Mouse (Mus musculus): ENCODE data around the gene Wnt10a. TPM values are rescaled to one million over a fixed set of nuclear protein-coding genes. Genes with fewer than 3 reads are reported as not detected.

The Wnt10a gene
- not detected in 2 replicates for polyA plus RNA-seq (2012; ENCODE audit: insufficient read depth, insufficient read length, low replicate concordance, missing spikeins)

DNA sequence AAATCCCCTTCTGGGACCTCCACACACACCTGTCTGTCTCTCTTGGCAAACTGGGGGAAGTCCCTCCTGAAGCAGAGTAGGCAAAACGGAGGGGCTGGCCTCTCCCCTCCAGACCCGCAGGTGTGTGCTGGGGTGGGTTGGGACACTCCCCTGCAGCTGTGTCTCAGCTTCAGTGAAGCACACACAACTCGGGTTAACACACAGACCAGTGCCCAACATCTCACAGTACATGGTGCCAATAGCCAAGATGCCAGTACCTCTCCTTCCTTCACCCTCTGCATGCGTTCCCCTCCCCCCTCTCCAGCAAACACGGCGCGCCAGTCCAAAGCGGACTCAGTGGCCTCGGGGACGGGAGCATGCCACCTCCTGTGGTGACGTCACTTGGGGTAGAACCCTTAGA lies at the start of gene Wnt10a:
TSS of gene Wnt10a (plus strand) at position 268 of the 400 bp plus-strand sequence.
- H3K27ac ChIP-seq (ENCODE audit: insufficient read depth, low read depth, low read length), result no peak within 1 kb of the TSS
- peaks cover 36% of the 10 kb centered on the region for H3K4me1 ChIP-seq (ENCODE audit: control insufficient read depth, insufficient read depth, low read length)
- TF ChIP-seq CTCF (IDR thresholded peaks at IDR 0.05; ENCODE audit: insufficient read depth, low read depth, low read length) (no peak), POLR2A (IDR thresholded peaks at IDR 0.05; ENCODE audit: insufficient read depth, low read depth, low read length) (no peak)
- H3K4me3 ChIP-seq (ENCODE audit: insufficient read depth, low read depth, low read length), result peak within 1 kb of the TSS; percentile 39
- WGBS, result 6% methylated on average over 11 of the region's 11 CpGs

DNA sequence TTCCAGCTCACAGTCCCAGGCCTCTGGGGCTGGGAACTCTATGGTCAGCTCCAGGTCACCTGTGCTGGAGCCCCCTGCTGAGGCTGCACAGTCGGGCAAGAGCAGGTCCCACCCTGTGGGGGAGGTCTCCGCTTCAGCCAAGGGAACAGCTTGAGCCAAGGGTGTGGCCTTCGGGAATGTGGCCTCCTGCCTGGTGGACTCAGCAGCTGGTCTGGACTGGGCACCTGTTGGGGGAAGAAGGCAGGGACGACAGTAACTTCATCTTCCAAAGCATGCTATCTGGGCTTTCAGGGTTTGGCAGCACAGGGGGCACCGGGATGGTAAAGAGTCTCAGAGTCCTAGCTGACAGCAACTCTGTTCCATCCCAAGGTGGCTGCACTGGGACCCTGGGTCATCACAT lies 44.0 kb upstream of the Wnt10a start:
- H3K4me3 ChIP-seq (ENCODE audit: insufficient read depth, low read depth, low read length), result no peak overlapping the region
- H3K4me1 ChIP-seq (ENCODE audit: control insufficient read depth, insufficient read depth, low read length), result peaks cover 9% of the 10 kb centered on the region
- no peak for TF ChIP-seq POLR2A (IDR thresholded peaks at IDR 0.05; ENCODE audit: insufficient read depth, low read depth, low read length)
- no peak overlapping the region for H3K27ac ChIP-seq (ENCODE audit: insufficient read depth, low read depth, low read length)
- WGBS, result 84% methylated on average over 5 of the region's 5 CpGs

DNA sequence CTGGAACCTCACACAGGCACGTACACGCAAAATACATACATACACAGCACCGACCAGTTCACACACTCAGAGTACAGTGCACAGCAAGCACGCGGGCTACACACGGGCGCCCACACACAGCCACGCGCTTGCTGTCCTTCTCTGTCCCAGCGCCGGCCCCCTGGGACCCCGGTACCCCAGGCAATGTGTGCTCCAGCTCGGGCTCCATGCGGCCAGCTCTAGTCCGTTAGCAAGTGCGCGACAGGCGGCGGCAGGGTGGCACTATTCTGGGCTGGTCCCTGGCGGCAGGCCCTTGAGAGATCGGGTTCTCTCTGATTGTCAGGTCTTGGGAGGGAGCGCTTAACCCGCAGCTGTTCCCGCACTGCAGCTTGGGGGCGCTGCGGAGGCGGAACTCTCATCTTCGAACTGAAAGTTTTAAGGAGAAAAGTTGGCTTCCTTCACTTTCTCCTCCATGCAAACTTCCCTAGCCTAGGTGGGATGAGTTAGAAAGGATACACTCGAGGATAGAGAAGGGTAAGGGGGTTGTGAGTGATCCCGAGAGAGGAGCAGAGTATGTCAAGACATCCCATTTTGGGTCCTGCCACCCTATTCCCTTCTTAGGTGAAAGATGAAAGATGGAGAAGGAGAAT lies 42.6 kb upstream of the Wnt10a start, which contains the start of gene Prkag3:
TSS of gene Prkag3 (minus strand) at position 579 of the 629 bp plus-strand sequence.
- Histone ChIP-seq H3K4me1 (ENCODE audit: control insufficient read depth, insufficient read depth, low read length) (peaks cover 9% of the 10 kb centered on the region), H3K4me3 (ENCODE audit: insufficient read depth, low read depth, low read length) (peak within 1 kb of the TSS; percentile 24), H3K27ac (ENCODE audit: insufficient read depth, low read depth, low read length) (no peak within 1 kb of the TSS)
- WGBS, result 9% methylated on average over 30 of the region's 30 CpGs
- no peak for TF ChIP-seq POLR2A (IDR thresholded peaks at IDR 0.05; ENCODE audit: insufficient read depth, low read depth, low read length)
- TF ChIP-seq CTCF (IDR thresholded peaks at IDR 0.05; ENCODE audit: insufficient read depth, low read depth, low read length), result peak; percentile 51

DNA sequence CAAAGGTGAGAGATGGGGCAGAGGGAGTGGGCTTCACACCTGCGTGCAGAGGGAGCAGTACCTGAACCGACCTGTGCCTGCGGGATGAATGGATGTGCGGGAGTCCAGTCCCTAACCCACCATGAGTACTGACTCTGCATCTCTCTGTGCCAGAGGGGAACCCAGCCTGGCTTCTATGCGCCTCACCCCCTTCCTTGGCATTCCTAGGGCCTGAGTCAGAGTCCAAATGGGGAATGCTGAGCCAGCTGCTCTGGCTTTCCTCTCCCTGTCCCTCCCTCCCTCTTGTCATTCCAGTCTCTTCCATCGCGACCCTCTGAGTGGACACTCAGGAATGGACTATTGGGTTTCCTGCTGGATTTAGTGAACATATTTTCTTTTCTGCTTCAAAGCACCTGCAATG lies 42.0 kb upstream of the Wnt10a start:
- WGBS, result 45% methylated on average over 7 of the region's 7 CpGs
- H3K27ac ChIP-seq (ENCODE audit: insufficient read depth, low read depth, low read length), result no peak overlapping the region
- peaks cover 9% of the 10 kb centered on the region for H3K4me1 ChIP-seq (ENCODE audit: control insufficient read depth, insufficient read depth, low read length)
- TF ChIP-seq CTCF (IDR thresholded peaks at IDR 0.05; ENCODE audit: insufficient read depth, low read depth, low read length), result no peak
- no peak for TF ChIP-seq POLR2A (IDR thresholded peaks at IDR 0.05; ENCODE audit: insufficient read depth, low read depth, low read length)
- H3K4me3 ChIP-seq (ENCODE audit: insufficient read depth, low read depth, low read length), result no peak overlapping the region

DNA sequence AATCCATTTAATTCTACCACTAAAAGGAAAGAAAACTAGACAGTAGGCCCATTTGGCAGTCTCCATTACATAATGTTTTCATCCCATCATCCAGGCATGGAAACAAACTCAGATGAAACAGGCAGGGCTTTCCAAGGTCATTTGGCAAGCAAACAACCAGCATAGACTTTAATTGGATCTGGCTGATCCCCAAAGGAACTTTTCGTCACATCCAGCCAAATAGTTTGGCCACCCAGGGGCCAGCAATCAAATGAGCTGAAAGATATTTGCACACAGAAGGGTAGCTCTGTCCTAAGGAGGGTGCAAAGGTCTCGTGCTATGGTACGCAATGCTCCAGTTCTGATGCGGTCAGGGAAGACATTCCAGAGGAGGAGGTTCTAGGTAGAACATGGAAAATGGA lies 40.6 kb upstream of the Wnt10a start:
- no peak for TF ChIP-seq POLR2A (IDR thresholded peaks at IDR 0.05; ENCODE audit: insufficient read depth, low read depth, low read length)
- TF ChIP-seq CTCF (IDR thresholded peaks at IDR 0.05; ENCODE audit: insufficient read depth, low read depth, low read length), result no peak
- 53% methylated on average over 4 of the region's 4 CpGs for WGBS
- Histone ChIP-seq H3K4me3 (ENCODE audit: insufficient read depth, low read depth, low read length) (no peak overlapping the region), H3K4me1 (ENCODE audit: control insufficient read depth, insufficient read depth, low read length) (peaks cover 9% of the 10 kb centered on the region), H3K27ac (ENCODE audit: insufficient read depth, low read depth, low read length) (no peak overlapping the region)

DNA sequence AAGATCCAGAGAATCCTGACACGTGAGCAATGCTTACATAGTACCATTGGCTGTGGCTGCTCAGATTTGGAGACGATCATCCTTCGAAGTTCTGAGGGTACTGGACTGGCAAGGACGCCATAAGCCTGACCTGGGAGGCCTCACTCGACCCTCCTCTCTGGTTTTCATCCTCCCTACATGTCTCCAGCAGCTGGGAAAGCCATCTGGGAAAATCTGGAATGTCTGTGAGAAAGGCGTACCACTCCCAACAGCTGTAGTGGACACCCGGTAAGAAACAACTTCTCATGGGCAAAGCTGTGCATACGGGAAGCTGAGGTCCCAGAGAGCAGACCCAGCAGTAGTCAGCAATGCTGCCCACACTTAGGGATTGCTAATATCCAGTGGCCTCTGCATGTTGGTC lies 39.2 kb upstream of the Wnt10a start:
- 89% methylated on average over 8 of the region's 8 CpGs for WGBS
- H3K27ac ChIP-seq (ENCODE audit: insufficient read depth, low read depth, low read length), result no peak overlapping the region
- H3K4me1 ChIP-seq (ENCODE audit: control insufficient read depth, insufficient read depth, low read length), result peaks cover 9% of the 10 kb centered on the region
- TF ChIP-seq CTCF (IDR thresholded peaks at IDR 0.05; ENCODE audit: insufficient read depth, low read depth, low read length), result no peak
- TF ChIP-seq POLR2A (IDR thresholded peaks at IDR 0.05; ENCODE audit: insufficient read depth, low read depth, low read length), result no peak
- H3K4me3 ChIP-seq (ENCODE audit: insufficient read depth, low read depth, low read length), result no peak overlapping the region

DNA sequence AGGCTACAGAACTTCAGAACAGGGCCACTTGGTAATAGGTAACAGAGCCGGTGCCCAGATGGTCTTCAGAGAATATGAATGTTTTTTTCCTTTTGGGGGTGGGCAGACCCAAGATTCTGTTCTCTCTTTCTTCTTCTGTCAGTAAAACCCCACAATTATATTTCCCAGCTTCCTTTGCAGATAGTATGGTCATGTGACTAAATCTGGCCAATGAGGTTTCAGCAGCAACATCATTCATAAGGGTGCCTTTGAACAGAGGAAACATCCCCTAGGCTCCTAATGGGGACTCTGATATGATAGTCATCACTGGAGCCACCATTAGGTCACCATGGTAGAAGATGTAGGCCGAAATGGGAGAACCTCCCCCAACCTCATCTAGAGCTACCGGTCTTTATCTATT lies 38.5 kb upstream of the Wnt10a start:
- Histone ChIP-seq H3K4me1 (ENCODE audit: control insufficient read depth, insufficient read depth, low read length) (peaks cover 9% of the 10 kb centered on the region), H3K4me3 (ENCODE audit: insufficient read depth, low read depth, low read length) (no peak overlapping the region), H3K27ac (ENCODE audit: insufficient read depth, low read depth, low read length) (no peak overlapping the region)
- WGBS, result 97% methylated on average over 3 of the region's 3 CpGs
- no peak for TF ChIP-seq POLR2A (IDR thresholded peaks at IDR 0.05; ENCODE audit: insufficient read depth, low read depth, low read length)
- TF ChIP-seq CTCF (IDR thresholded peaks at IDR 0.05; ENCODE audit: insufficient read depth, low read depth, low read length), result no peak

DNA sequence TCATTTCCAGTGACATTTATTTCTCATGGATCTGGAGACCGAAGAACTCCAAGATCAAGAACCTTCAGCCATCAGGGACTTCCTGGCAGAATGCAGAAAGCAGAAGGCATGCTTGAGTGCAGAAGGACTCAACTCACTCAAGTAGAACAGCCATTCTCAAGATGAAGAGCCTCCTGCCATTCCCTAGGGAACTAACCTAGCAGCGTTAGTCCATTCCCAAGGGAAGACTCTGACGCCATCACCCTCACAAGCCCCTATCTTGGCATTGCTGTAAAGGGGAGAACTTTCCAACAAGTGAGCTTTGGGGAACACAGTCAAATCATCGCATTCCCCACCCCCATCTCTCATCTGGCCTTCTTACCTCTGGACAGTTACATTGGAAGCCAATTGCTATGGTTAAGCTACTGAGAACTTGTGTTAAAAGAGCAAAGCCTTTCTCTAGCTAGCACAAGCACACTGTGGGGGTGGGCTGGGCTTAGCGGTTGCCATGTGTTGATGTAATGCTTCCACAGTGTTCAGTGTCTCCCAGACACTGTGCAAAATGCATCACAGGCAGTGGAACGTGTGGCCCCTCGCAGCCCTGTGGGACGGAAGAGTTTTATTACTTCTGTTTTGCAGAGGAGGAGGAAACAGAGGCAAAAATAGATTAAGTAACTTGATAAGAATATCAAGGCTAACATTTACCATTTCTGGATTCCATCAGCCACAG lies 37.9 kb upstream of the Wnt10a start:
- Histone ChIP-seq H3K27ac (ENCODE audit: insufficient read depth, low read depth, low read length) (no peak overlapping the region), H3K4me3 (ENCODE audit: insufficient read depth, low read depth, low read length) (no peak overlapping the region), H3K4me1 (ENCODE audit: control insufficient read depth, insufficient read depth, low read length) (peaks cover 9% of the 10 kb centered on the region)
- TF ChIP-seq POLR2A (IDR thresholded peaks at IDR 0.05; ENCODE audit: insufficient read depth, low read depth, low read length), result no peak
- TF ChIP-seq CTCF (IDR thresholded peaks at IDR 0.05; ENCODE audit: insufficient read depth, low read depth, low read length), result no peak
- WGBS, result 78% methylated on average over 8 of the region's 8 CpGs

DNA sequence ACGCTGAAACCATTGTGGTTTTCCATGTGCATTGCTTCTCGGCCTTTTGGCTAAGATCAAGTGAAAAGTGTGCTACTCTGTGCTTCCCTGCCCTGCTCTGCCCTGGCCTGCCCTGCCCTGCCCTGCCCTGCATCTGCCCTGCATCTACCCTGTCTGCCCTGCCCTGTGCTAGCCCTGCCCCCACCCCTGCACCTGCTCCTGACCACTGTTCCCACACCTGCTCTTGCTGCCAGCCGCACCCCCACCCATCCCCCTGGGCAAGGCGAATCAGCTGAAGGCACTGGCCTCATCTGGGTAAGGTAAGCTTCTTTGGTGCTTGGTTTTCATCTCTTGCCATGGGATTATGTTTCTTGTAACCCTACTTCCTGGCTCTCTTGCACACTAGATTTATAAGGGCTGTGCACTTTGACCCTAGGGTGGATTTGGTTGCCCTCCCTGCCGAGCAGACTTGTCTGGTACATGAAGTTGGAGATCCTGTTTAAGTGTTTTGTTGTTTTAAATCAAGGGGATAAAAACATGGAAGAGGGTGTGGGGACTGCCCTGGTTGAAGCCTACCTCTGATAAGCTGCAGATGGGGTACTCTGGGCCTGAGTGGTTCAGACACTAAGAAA lies 37.0 kb upstream of the Wnt10a start:
- 81% methylated on average over 5 of the region's 5 CpGs for WGBS
- no peak overlapping the region for H3K27ac ChIP-seq (ENCODE audit: insufficient read depth, low read depth, low read length)
- H3K4me1 ChIP-seq (ENCODE audit: control insufficient read depth, insufficient read depth, low read length), result peaks cover 1% of the 10 kb centered on the region
- TF ChIP-seq CTCF (IDR thresholded peaks at IDR 0.05; ENCODE audit: insufficient read depth, low read depth, low read length) (no peak), POLR2A (IDR thresholded peaks at IDR 0.05; ENCODE audit: insufficient read depth, low read depth, low read length) (no peak)
- no peak overlapping the region for H3K4me3 ChIP-seq (ENCODE audit: insufficient read depth, low read depth, low read length)

Data from olfactory bulb, adult 2 months (tissue).